Mouse (Mus musculus) thymus, postnatal 0 days (tissue): ENCODE measurements around the gene Prkar2a. TPM values are rescaled to one million over a fixed set of nuclear protein-coding genes. Genes with fewer than 3 reads are reported as not detected.

Source experiments
- DNase-seq: peaks from one replicate; pipeline ENCODE4 v3.0.0-alpha.2; 2015; ENCODE audit warnings: low spot score
- polyA plus RNA-seq: library from polyadenylated mRNA; unstranded; fragments of >200 nt; fragmentation: Nextera tagmentation; extraction: Ambion mirVana; gene quantifications from 2 replicates; pipeline ENCODE4 v1.2.1, GENCODE M21; 2015

The Prkar2a gene
- polyA plus RNA-seq, 1 experiment from 2014 or later = 7.7 TPM

GRCm38 (mm10) chr9:108692226-108693041 is 3.3 kb downstream of the Prkar2a start:
- peak; percentile 50 for DNase-seq

- no peak for DNase-seq
Measured at GRCm38 (mm10) chr9:108693946-108694345, 4.8 kb downstream of the Prkar2a start.

- DNase-seq = no peak
Measured at GRCm38 (mm10) chr9:108694533-108694932, 5.4 kb downstream of the Prkar2a start.

- no peak for DNase-seq
Measured at GRCm38 (mm10) chr9:108702476-108702875, 13.4 kb downstream of the Prkar2a start.

GRCm38 (mm10) chr9:108703373-108704110 is 14.4 kb downstream of the Prkar2a start:
- DNase-seq = no peak

GRCm38 (mm10) chr9:108704591-108704990 is 15.5 kb downstream of the Prkar2a start:
- DNase-seq = no peak

GRCm38 (mm10) chr9:108707212-108707611 is 18.1 kb downstream of the Prkar2a start:
- no peak for DNase-seq

- DNase-seq = no peak
Measured at GRCm38 (mm10) chr9:108708833-108709232, 19.7 kb downstream of the Prkar2a start.

GRCm38 (mm10) chr9:108710767-108711166 is 21.7 kb downstream of the Prkar2a start:
- no peak for DNase-seq

GRCm38 (mm10) chr9:108716199-108716598 is 27.1 kb downstream of the Prkar2a start:
- no peak for DNase-seq

GRCm38 (mm10) chr9:108723751-108724150 is 34.6 kb downstream of the Prkar2a start:
- DNase-seq = no peak

GRCm38 (mm10) chr9:108726116-108726515 is 37.0 kb downstream of the Prkar2a start:
- DNase-seq = no peak

GRCm38 (mm10) chr9:108729050-108729449 is 39.9 kb downstream of the Prkar2a start:
- DNase-seq = no peak

- DNase-seq = no peak
Measured at GRCm38 (mm10) chr9:108732462-108732861, 43.3 kb downstream of the Prkar2a start.

- no peak for DNase-seq
Measured at GRCm38 (mm10) chr9:108734626-108735025, 45.5 kb downstream of the Prkar2a start.

GRCm38 (mm10) chr9:108739239-108739638 is 50.1 kb downstream of the Prkar2a start:
- DNase-seq = no peak

GRCm38 (mm10) chr9:108740062-108740461 is 50.9 kb downstream of the Prkar2a start:
- DNase-seq = peak; percentile 25

GRCm38 (mm10) chr9:108742048-108742447 is 52.9 kb downstream of the Prkar2a start:
- no peak for DNase-seq

- no peak for DNase-seq
Measured at GRCm38 (mm10) chr9:108746876-108747499, 57.9 kb downstream of the Prkar2a start.

- DNase-seq = no peak
Measured at GRCm38 (mm10) chr9:108747694-108748093, 58.6 kb downstream of the Prkar2a start.

- DNase-seq = no peak
Measured at GRCm38 (mm10) chr9:108748600-108749183, 59.6 kb downstream of the Prkar2a start.

GRCm38 (mm10) chr9:108750616-108751015 is 61.5 kb downstream of the Prkar2a start:
- no peak for DNase-seq
